In genomic region chr9:25567071-25567470, GRCm38 (mm10) we compare ENCODE assay signal across 33 mouse cellular contexts.
DNase-seq lines count a peak whose midpoint lies in the region; ATAC-seq and TF ChIP-seq lines count a peak whose summit lies in the region.
"Had no signal": no experiment of that assay in that cellular context is flagged by ENCODE, and none has a peak within 500 bp of the region (broad histone marks: within the 10 kb centered on the region; RNA-seq: fewer than 3 reads in every experiment).

No protein-coding gene starts in this region.

- no peak for TF ChIP-seq CTCF in brain, embryonic 14.5 days (IDR thresholded peaks at IDR 0.05; ENCODE audit: borderline replicate concordance, extremely low read depth, insufficient read depth, insufficient read length)

- H3K27me3 ChIP-seq in hindbrain, embryonic 16.5 days (replicated peaks; ENCODE audit: control insufficient read depth, insufficient read depth, low read length), result no peaks in the 10 kb centered on the region
- H3K27me3 ChIP-seq in hindbrain, embryonic 14.5 days (ENCODE audit: control insufficient read depth, insufficient read depth, low read length), result no peaks in the 10 kb centered on the region
- H3K27me3 ChIP-seq in midbrain, embryonic 14.5 days (ENCODE audit: control insufficient read depth, insufficient read depth, low read length), result no peaks in the 10 kb centered on the region
- no peaks in the 10 kb centered on the region for H3K27me3 ChIP-seq in midbrain, embryonic 16.5 days (ENCODE audit: control insufficient read depth, insufficient read depth, low read depth, low read length)
- H3K27me3 ChIP-seq: embryonic facial prominence, embryonic 15.5 days; forebrain, embryonic 12.5 days; heart, embryonic 15.5 days; hindbrain, embryonic 15.5 days; intestine, embryonic 15.5 days; limb, embryonic 12.5 days; liver, embryonic 15.5 days; midbrain, embryonic 12.5 days; neural tube, embryonic 12.5 days had no signal

- WGBS in hindbrain, embryonic 16.5 days, result 61% methylated on average over 5 of the region's 5 CpGs
- 67% methylated on average over 5 of the region's 5 CpGs for WGBS in hindbrain, embryonic 14.5 days
- WGBS in midbrain, embryonic 14.5 days, result 77% methylated on average over 5 of the region's 5 CpGs
- 79% methylated on average over 5 of the region's 5 CpGs for WGBS in midbrain, embryonic 16.5 days

- H3K27ac ChIP-seq in hindbrain, embryonic 16.5 days (ENCODE audit: low read depth, low read length), result no peak overlapping the region
- H3K27ac ChIP-seq in hindbrain, embryonic 14.5 days, result no peak overlapping the region; the same call in 1 of the 2 replicates
- H3K27ac ChIP-seq in midbrain, embryonic 14.5 days (replicated peaks; ENCODE audit: low read depth, low read length), result no peak overlapping the region
- no peak overlapping the region for H3K27ac ChIP-seq in midbrain, embryonic 16.5 days (ENCODE audit: low read length)
- H3K27ac ChIP-seq: embryonic facial prominence, embryonic 15.5 days; forebrain, embryonic 12.5 days; heart, adult 2 months; heart, embryonic 15.5 days; hindbrain, embryonic 15.5 days; intestine, embryonic 15.5 days; layer of hippocampus, adult 2 months; limb, embryonic 12.5 days; liver, embryonic 15.5 days; midbrain, embryonic 12.5 days; neural tube, embryonic 12.5 days had no signal

- no peak overlapping the region for H3K9ac ChIP-seq in hindbrain, embryonic 16.5 days (ENCODE audit: low read depth, low read length)
- H3K9ac ChIP-seq in hindbrain, embryonic 14.5 days, result no peak overlapping the region
- no peak overlapping the region for H3K9ac ChIP-seq in midbrain, embryonic 14.5 days (replicated peaks; ENCODE audit: low read length)
- H3K9ac ChIP-seq in midbrain, embryonic 16.5 days (ENCODE audit: low read depth, low read length), result no peak overlapping the region
- H3K9ac ChIP-seq: embryonic facial prominence, embryonic 15.5 days; forebrain, embryonic 12.5 days; forebrain, postnatal 0 days; heart, embryonic 15.5 days; hindbrain, embryonic 15.5 days; intestine, embryonic 15.5 days; limb, embryonic 12.5 days; liver, embryonic 15.5 days; lung, embryonic 14.5 days; midbrain, embryonic 12.5 days; neural tube, embryonic 12.5 days had no signal

- peak; percentile 75 for ATAC-seq in frontal cortex, adult (ENCODE audit: low TSS enrichment)
- ATAC-seq in hindbrain, embryonic 16.5 days, result 0 out of 2 replicates have a peak, but pooled peaks have one; percentile 40
- no peak for ATAC-seq in hindbrain, embryonic 14.5 days (ENCODE audit: low FRiP score)
- ATAC-seq in midbrain, embryonic 14.5 days (ENCODE audit: low FRiP score, low TSS enrichment), result no peak
- no peak for ATAC-seq in midbrain, embryonic 16.5 days
- ATAC-seq: forebrain, postnatal 0 days; intestine, embryonic 15.5 days had no signal

- no peak overlapping the region for H3K4me3 ChIP-seq in hindbrain, embryonic 16.5 days (ENCODE audit: low read length)
- H3K4me3 ChIP-seq in hindbrain, embryonic 14.5 days (replicated peaks; ENCODE audit: low read length), result no peak overlapping the region
- no peak overlapping the region for H3K4me3 ChIP-seq in midbrain, embryonic 14.5 days (replicated peaks; ENCODE audit: low read depth, low read length)
- no peak overlapping the region for H3K4me3 ChIP-seq in midbrain, embryonic 16.5 days (ENCODE audit: low read depth, low read length)
- H3K4me3 ChIP-seq: embryonic facial prominence, embryonic 15.5 days; forebrain, embryonic 12.5 days; heart, adult 2 months; heart, embryonic 15.5 days; hindbrain, embryonic 15.5 days; intestine, embryonic 15.5 days; layer of hippocampus, adult 2 months; limb, embryonic 12.5 days; liver, embryonic 15.5 days; midbrain, embryonic 12.5 days; neural tube, embryonic 12.5 days had no signal

- TF ChIP-seq POLR2A in brain, embryonic 14.5 days (IDR thresholded peaks at IDR 0.05; ENCODE audit: borderline replicate concordance, extremely low read depth, insufficient read depth, insufficient read length, poor library complexity, severe bottlenecking), result no peak

- DNase-seq in frontal cortex, postnatal 25 days (ENCODE audit: low spot score in 2 of 2), result no peak
- DNase-seq in hindbrain, embryonic 14.5 days (ENCODE audit: low spot score), result no peak
- DNase-seq in midbrain, embryonic 14.5 days, result peak; percentile 6
- DNase-seq in brain, embryonic 14.5 days (ENCODE audit: low read depth), result peak; percentile 7
- DNase-seq in adrenal gland, adult 2 months, result no peak
- DNase-seq: adrenal gland, postnatal 10 days; cerebellum, adult 11-12 months; cerebellum, adult 9-11 months; embryo, embryonic 11 days; forebrain, postnatal 0 days; gastrocnemius, postnatal 36 days; heart, adult 2 months; heart, postnatal 4 days; kidney, adult 2 months; kidney, postnatal 36 days; lung, embryonic 14.5 days; right cerebral cortex, postnatal 4 days; thymus, adult 2 months; thymus, postnatal 36 days had no signal

- no peaks in the 10 kb centered on the region for H3K36me3 ChIP-seq in hindbrain, embryonic 16.5 days (ENCODE audit: control insufficient read depth, insufficient read depth, low read length)
- no peaks in the 10 kb centered on the region for H3K36me3 ChIP-seq in hindbrain, embryonic 14.5 days (replicated peaks; ENCODE audit: control insufficient read depth, insufficient read depth)
- no peaks in the 10 kb centered on the region for H3K36me3 ChIP-seq in midbrain, embryonic 14.5 days (ENCODE audit: control insufficient read depth, insufficient read depth, low read length)
- H3K36me3 ChIP-seq in midbrain, embryonic 16.5 days (ENCODE audit: control insufficient read depth, insufficient read depth, low read length), result no peaks in the 10 kb centered on the region
- H3K36me3 ChIP-seq: embryonic facial prominence, embryonic 15.5 days; forebrain, embryonic 12.5 days; G1E; heart, embryonic 15.5 days; hindbrain, embryonic 15.5 days; intestine, embryonic 15.5 days; limb, embryonic 12.5 days; liver, embryonic 15.5 days; midbrain, embryonic 12.5 days; neural tube, embryonic 12.5 days had no signal

- H3K4me1 ChIP-seq in hindbrain, embryonic 16.5 days (ENCODE audit: control insufficient read depth, insufficient read depth, low read depth, low read length), result no peaks in the 10 kb centered on the region; the same call in none of the 2 replicates
- H3K4me1 ChIP-seq in hindbrain, embryonic 14.5 days (replicated peaks; ENCODE audit: control insufficient read depth, insufficient read depth, low read length), result peaks cover 15% of the 10 kb centered on the region; the same call in 1 of the 2 replicates
- no peaks in the 10 kb centered on the region for H3K4me1 ChIP-seq in midbrain, embryonic 14.5 days (ENCODE audit: control insufficient read depth, insufficient read depth, low read length)
- peaks cover 7% of the 10 kb centered on the region; the same call in 1 of the 2 replicates for H3K4me1 ChIP-seq in midbrain, embryonic 16.5 days (ENCODE audit: control insufficient read depth, insufficient read depth, low read length)
- H3K4me1 ChIP-seq: intestine, embryonic 15.5 days; neural tube, embryonic 12.5 days had no signal

- no peaks in the 10 kb centered on the region for H3K9me3 ChIP-seq in hindbrain, embryonic 16.5 days (ENCODE audit: control insufficient read depth, low read length)
- H3K9me3 ChIP-seq in hindbrain, embryonic 14.5 days (ENCODE audit: control insufficient read depth, low read length), result peaks cover 4% of the 10 kb centered on the region; the same call in 1 of the 2 replicates
- no peaks in the 10 kb centered on the region for H3K9me3 ChIP-seq in midbrain, embryonic 14.5 days (ENCODE audit: control insufficient read depth, low read length)
- no peaks in the 10 kb centered on the region for H3K9me3 ChIP-seq in midbrain, embryonic 16.5 days (replicated peaks; ENCODE audit: control insufficient read depth, low read length, poor library complexity, severe bottlenecking)
- H3K9me3 ChIP-seq: embryonic facial prominence, embryonic 15.5 days; forebrain, embryonic 12.5 days; G1E; hindbrain, embryonic 15.5 days; intestine, embryonic 15.5 days; limb, embryonic 12.5 days; liver, embryonic 15.5 days; midbrain, embryonic 12.5 days; neural tube, embryonic 12.5 days had no signal

- H3K4me2 ChIP-seq in hindbrain, embryonic 16.5 days (ENCODE audit: low read length), result no peak overlapping the region
- no peak overlapping the region for H3K4me2 ChIP-seq in hindbrain, embryonic 14.5 days (replicated peaks)
- no peak overlapping the region for H3K4me2 ChIP-seq in midbrain, embryonic 14.5 days (ENCODE audit: low read length)
- no peak overlapping the region for H3K4me2 ChIP-seq in midbrain, embryonic 16.5 days (ENCODE audit: low read length)
- H3K4me2 ChIP-seq: embryonic facial prominence, embryonic 15.5 days; forebrain, embryonic 12.5 days; heart, embryonic 15.5 days; hindbrain, embryonic 15.5 days; intestine, embryonic 15.5 days; limb, embryonic 12.5 days; liver, embryonic 15.5 days; lung, embryonic 14.5 days; midbrain, embryonic 12.5 days; neural tube, embryonic 12.5 days had no signal

Comparison
In these comparisons a context has a peak if more than half of its experiments do, and no peak if none do; other contexts are left out.
1. ATAC-seq: peak in frontal cortex, adult (single experiment) and hindbrain, embryonic 16.5 days (single experiment); none in hindbrain, embryonic 14.5 days (single experiment), midbrain, embryonic 14.5 days (single experiment) and midbrain, embryonic 16.5 days (single experiment).
2. DNase-seq: peak in midbrain, embryonic 14.5 days (single experiment) and brain, embryonic 14.5 days (single experiment); none in frontal cortex, postnatal 25 days (0 of 2), hindbrain, embryonic 14.5 days (single experiment) and adrenal gland, adult 2 months (single experiment).